Mouse (Mus musculus): ENCODE data around the gene Cit. TPM values are rescaled to one million over a fixed set of nuclear protein-coding genes. Genes with fewer than 3 reads are reported as not detected.

Cit gene
- polyA plus RNA-seq, 1 experiment from 2014 or later: 25.7 TPM

- Histone ChIP-seq H3K27ac (no peak overlapping the region), H3K4me1 (replicated peaks) (no peaks in the 10 kb centered on the region), H3K4me3 (replicated peaks) (no peak overlapping the region), H3K27me3 (replicated peaks) (no peaks in the 10 kb centered on the region), H3K4me2 (replicated peaks) (no peak overlapping the region), H3K36me3 (peaks cover 2% of the 10 kb centered on the region; the same call in 1 of the 2 replicates), H3K9me3 (no peaks in the 10 kb centered on the region), H3K9ac (no peak overlapping the region)
- ATAC-seq: no peak
- WGBS: 90% methylated on average over 7 of the region's 7 CpGs
These were observed 79.9 kb downstream of the Cit start for GRCm38 (mm10) chr5:115924946-115925345.

- no peak overlapping the region for H3K4me3 ChIP-seq (replicated peaks)
- no peak for ATAC-seq
- no peaks in the 10 kb centered on the region for H3K27me3 ChIP-seq (replicated peaks)
- no peak overlapping the region for H3K4me2 ChIP-seq (replicated peaks)
- H3K9me3 ChIP-seq: no peaks in the 10 kb centered on the region
- peaks cover 12% of the 10 kb centered on the region; the same call in 1 of the 2 replicates for H3K36me3 ChIP-seq
- H3K27ac ChIP-seq: no peak overlapping the region
- WGBS: 86% methylated on average over 16 of the region's 16 CpGs
- H3K4me1 ChIP-seq (replicated peaks): no peaks in the 10 kb centered on the region
- no peak overlapping the region for H3K9ac ChIP-seq
These were observed 83.9 kb downstream of the Cit start for GRCm38 (mm10) chr5:115928786-115929507.

GRCm38 (mm10) chr5:115932325-115932724 is 87.2 kb downstream of the Cit start:
- no peak overlapping the region for H3K27ac ChIP-seq
- H3K27me3 ChIP-seq (replicated peaks): no peaks in the 10 kb centered on the region
- no peak overlapping the region for H3K9ac ChIP-seq
- 95% methylated on average over 11 of the region's 11 CpGs for WGBS
- no peaks in the 10 kb centered on the region for H3K9me3 ChIP-seq
- no peak overlapping the region for H3K4me3 ChIP-seq (replicated peaks)
- H3K4me2 ChIP-seq (replicated peaks): no peak overlapping the region
- no peak for ATAC-seq
- H3K36me3 ChIP-seq: peaks cover 12% of the 10 kb centered on the region; the same call in 1 of the 2 replicates
- no peaks in the 10 kb centered on the region for H3K4me1 ChIP-seq (replicated peaks)

- no peak overlapping the region for H3K4me2 ChIP-seq (replicated peaks)
- no peaks in the 10 kb centered on the region for H3K4me1 ChIP-seq (replicated peaks)
- whole genome bisulfite sequencing: 85% methylated on average over 15 of the region's 15 CpGs
- H3K27me3 ChIP-seq (replicated peaks): no peaks in the 10 kb centered on the region
- H3K9ac ChIP-seq: no peak overlapping the region
- no peaks in the 10 kb centered on the region for H3K9me3 ChIP-seq
- no peak for ATAC-seq
- no peak overlapping the region for H3K27ac ChIP-seq
- H3K4me3 ChIP-seq (replicated peaks): no peak overlapping the region
- H3K36me3 ChIP-seq: peaks cover 10% of the 10 kb centered on the region
These were observed 91.8 kb downstream of the Cit start for GRCm38 (mm10) chr5:115936851-115937250.

- H3K4me1 ChIP-seq (replicated peaks): no peaks in the 10 kb centered on the region
- H3K27me3 ChIP-seq (replicated peaks): no peaks in the 10 kb centered on the region
- peaks cover 9% of the 10 kb centered on the region for H3K36me3 ChIP-seq
These were observed 92.5 kb downstream of the Cit start for GRCm38 (mm10) chr5:115937566-115937965.

GRCm38 (mm10) chr5:115938999-115939398 is 93.9 kb downstream of the Cit start:
- Histone ChIP-seq H3K27ac (no peak overlapping the region), H3K4me2 (replicated peaks) (no peak overlapping the region), H3K36me3 (peaks cover 9% of the 10 kb centered on the region), H3K4me3 (replicated peaks) (no peak overlapping the region), H3K4me1 (replicated peaks) (no peaks in the 10 kb centered on the region), H3K9ac (no peak overlapping the region), H3K27me3 (replicated peaks) (no peaks in the 10 kb centered on the region), H3K9me3 (no peaks in the 10 kb centered on the region)
- WGBS: 92% methylated on average over 13 of the region's 13 CpGs
- no peak for ATAC-seq

More at GRCm38 (mm10) chr5:115937566-115937965, 92.5 kb downstream of the Cit start:
- ATAC-seq: no peak
- H3K27ac ChIP-seq: no peak overlapping the region
- WGBS: 90% methylated on average over 6 of the region's 6 CpGs
- H3K9ac ChIP-seq: no peak overlapping the region
- H3K4me3 ChIP-seq (replicated peaks): no peak overlapping the region
- H3K9me3 ChIP-seq: no peaks in the 10 kb centered on the region
- no peak overlapping the region for H3K4me2 ChIP-seq (replicated peaks)

- H3K27ac ChIP-seq: no peak overlapping the region
- no peaks in the 10 kb centered on the region for H3K4me1 ChIP-seq (replicated peaks)
- no peak overlapping the region for H3K4me2 ChIP-seq (replicated peaks)
- no peak overlapping the region for H3K4me3 ChIP-seq (replicated peaks)
- H3K36me3 ChIP-seq: peaks cover 9% of the 10 kb centered on the region
- H3K9me3 ChIP-seq: no peaks in the 10 kb centered on the region
- H3K9ac ChIP-seq: no peak overlapping the region
- WGBS: 90% methylated on average over 3 of the region's 3 CpGs
- ATAC-seq: no peak
- H3K27me3 ChIP-seq (replicated peaks): no peaks in the 10 kb centered on the region
These were observed 97.3 kb downstream of the Cit start for GRCm38 (mm10) chr5:115942389-115942788.

GRCm38 (mm10) chr5:115944791-115945490 is 99.9 kb downstream of the Cit start:
- H3K27me3 ChIP-seq (replicated peaks): no peaks in the 10 kb centered on the region
- no peaks in the 10 kb centered on the region for H3K9me3 ChIP-seq
- H3K36me3 ChIP-seq: peaks cover 12% of the 10 kb centered on the region
- no peaks in the 10 kb centered on the region for H3K4me1 ChIP-seq (replicated peaks)
- no peak overlapping the region for H3K4me3 ChIP-seq (replicated peaks)
- no peak; the same call in 1 of the 2 replicates for ATAC-seq
- H3K27ac ChIP-seq: no peak overlapping the region
- H3K9ac ChIP-seq: no peak overlapping the region
- H3K4me2 ChIP-seq (replicated peaks): no peak overlapping the region
- 66% methylated on average over 11 of the region's 11 CpGs for WGBS

- Histone ChIP-seq H3K4me1 (replicated peaks) (no peaks in the 10 kb centered on the region), H3K4me2 (replicated peaks) (no peak overlapping the region), H3K27me3 (replicated peaks) (no peaks in the 10 kb centered on the region), H3K9ac (no peak overlapping the region), H3K4me3 (replicated peaks) (no peak overlapping the region), H3K9me3 (no peaks in the 10 kb centered on the region), H3K27ac (no peak overlapping the region), H3K36me3 (peaks cover 22% of the 10 kb centered on the region)
- WGBS: 91% methylated on average over 15 of the region's 15 CpGs
- no peak for ATAC-seq
These were observed 102.7 kb downstream of the Cit start for GRCm38 (mm10) chr5:115947622-115948353.

GRCm38 (mm10) chr5:115950936-115951335 is 105.9 kb downstream of the Cit start:
- Histone ChIP-seq H3K4me3 (replicated peaks) (no peak overlapping the region), H3K4me1 (replicated peaks) (no peaks in the 10 kb centered on the region), H3K9me3 (no peaks in the 10 kb centered on the region), H3K36me3 (peaks cover 30% of the 10 kb centered on the region), H3K9ac (no peak overlapping the region), H3K4me2 (replicated peaks) (no peak overlapping the region), H3K27me3 (replicated peaks) (no peaks in the 10 kb centered on the region), H3K27ac (no peak overlapping the region)
- no peak for ATAC-seq
- WGBS: 82% methylated on average over 7 of the region's 7 CpGs

GRCm38 (mm10) chr5:115953173-115953572 is 108.1 kb downstream of the Cit start:
- no peaks in the 10 kb centered on the region for H3K27me3 ChIP-seq (replicated peaks)
- no peak overlapping the region for H3K9ac ChIP-seq
- WGBS: 97% methylated on average over 6 of the region's 6 CpGs
- no peak overlapping the region for H3K4me2 ChIP-seq (replicated peaks)
- no peak overlapping the region for H3K4me3 ChIP-seq (replicated peaks)
- no peaks in the 10 kb centered on the region for H3K9me3 ChIP-seq
- no peaks in the 10 kb centered on the region for H3K4me1 ChIP-seq (replicated peaks)
- H3K36me3 ChIP-seq: peaks cover 41% of the 10 kb centered on the region
- ATAC-seq: no peak
- H3K27ac ChIP-seq: no peak overlapping the region

- Histone ChIP-seq H3K36me3 (peaks cover 35% of the 10 kb centered on the region), H3K4me1 (replicated peaks) (no peaks in the 10 kb centered on the region), H3K27me3 (replicated peaks) (no peaks in the 10 kb centered on the region), H3K4me3 (replicated peaks) (no peak overlapping the region), H3K9me3 (no peaks in the 10 kb centered on the region), H3K4me2 (replicated peaks) (no peak overlapping the region), H3K27ac (no peak overlapping the region), H3K9ac (no peak overlapping the region)
- 92% methylated on average over 6 of the region's 6 CpGs for WGBS
- no peak for ATAC-seq
These were observed 109.0 kb downstream of the Cit start for GRCm38 (mm10) chr5:115954084-115954483.
